Mouse (Mus musculus) T-helper 1 cell (primary cell): ENCODE measurements around the gene Clcf1.

Experiments
- in situ Hi-C: fragments of 300-600 bp; cut with MboI, MseI; formaldehyde crosslinking; loops from one replicate; pipeline ENCODE4 v1.15.1; 2025; ENCODE audit warnings: high pct_unique_total_duplicates

Gene Clcf1

GRCm38 (mm10) chr19:4214071-4214770 lies at the start of gene Clcf1, which contains the start of gene AC109138.7:
Clcf1 (plus strand) TSS chr19:4214238.
AC109138.7 (plus strand) TSS chr19:4214357.
- in situ Hi-C loops = no loop called here

DNA sequence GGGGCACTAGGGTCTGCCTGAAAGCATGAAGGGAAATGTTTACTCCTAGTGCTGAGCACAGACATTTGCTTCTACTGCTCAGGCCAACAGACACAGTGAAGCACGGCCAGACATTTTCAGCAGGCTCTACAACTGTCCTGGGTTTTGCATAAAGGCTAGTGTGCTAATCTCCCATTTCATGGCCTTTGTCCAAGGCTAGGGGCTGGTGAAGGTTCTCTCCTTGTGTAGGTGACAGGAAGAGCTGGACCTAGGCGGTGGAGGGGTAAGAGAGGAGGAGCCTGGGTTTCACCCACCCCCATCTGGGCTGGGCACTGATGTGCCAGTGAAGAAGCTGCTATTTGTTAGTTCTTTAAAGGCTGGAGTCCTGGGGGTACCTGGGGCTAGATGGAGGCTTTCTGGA lies 49.3 kb upstream of the Clcf1 start:
- in situ Hi-C loops = no loop called here

GRCm38 (mm10) chr19:4166678-4167476 lies 47.2 kb upstream of the Clcf1 start:
- in situ Hi-C loops = no loop called here

- in situ Hi-C loops = no loop called here
Measured at GRCm38 (mm10) chr19:4169378-4169784, 44.7 kb upstream of the Clcf1 start.

GRCm38 (mm10) chr19:4169810-4170209 lies 44.2 kb upstream of the Clcf1 start:
- in situ Hi-C loops = loop anchor here (10.0 kb wide), 1 partner anchor 585 kb away; no protein-coding TSS in a partner anchor

- in situ Hi-C loops = loop anchor here (10.0 kb wide), 1 partner anchor 586 kb away; no protein-coding TSS in a partner anchor
Measured at GRCm38 (mm10) chr19:4170723-4171392, 43.2 kb upstream of the Clcf1 start.

DNA sequence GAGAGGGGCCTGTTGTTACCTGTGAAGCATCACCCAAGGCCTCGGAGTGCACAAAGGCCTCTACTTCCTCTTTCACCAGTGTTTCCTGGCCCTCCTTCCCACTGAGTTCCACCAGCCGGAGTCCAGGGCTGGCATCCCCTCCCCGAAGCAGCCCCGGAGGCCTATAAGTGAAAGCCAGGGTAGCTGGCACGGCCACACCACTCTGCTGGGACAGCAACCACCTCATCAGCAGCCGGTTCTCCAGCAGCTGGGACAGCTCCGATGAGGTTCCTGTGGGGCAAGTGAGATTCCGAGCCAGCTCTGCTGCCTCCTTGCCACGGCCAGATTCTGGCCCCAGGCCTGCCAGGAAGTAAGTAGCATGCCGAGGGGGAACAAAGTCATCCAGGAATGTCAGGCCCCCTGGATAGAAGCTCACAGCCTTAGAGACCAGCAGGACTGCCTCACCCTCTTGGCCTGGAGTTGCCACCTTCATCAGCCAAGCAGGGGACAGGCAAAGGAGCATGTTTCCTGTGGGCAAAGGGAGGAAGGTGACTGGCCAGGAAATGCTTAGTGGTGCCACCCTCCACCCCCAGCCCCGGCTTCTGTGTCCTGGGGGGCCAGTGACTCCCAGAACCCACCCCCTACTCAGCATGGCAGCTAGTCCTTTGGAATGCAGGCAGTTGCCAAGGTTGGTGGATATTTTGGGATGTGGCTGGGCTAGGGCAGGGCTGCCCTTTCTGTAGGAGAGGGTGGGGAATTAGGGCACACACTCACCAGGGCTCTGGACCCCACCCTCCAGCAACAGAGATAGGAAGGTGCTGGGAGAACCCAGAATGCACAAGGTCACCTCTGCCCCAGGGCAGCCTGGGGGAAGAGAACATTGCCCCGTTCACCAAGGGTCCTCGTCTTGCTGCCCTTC lies 42.4 kb upstream of the Clcf1 start:
- in situ Hi-C loops = loop anchor here (10.0 kb wide), 1 partner anchor 587 kb away; no protein-coding TSS in a partner anchor

GRCm38 (mm10) chr19:4172925-4173324 lies 41.1 kb upstream of the Clcf1 start:
- in situ Hi-C loops = loop anchor here (10.0 kb wide), 1 partner anchor 588 kb away; no protein-coding TSS in a partner anchor

DNA sequence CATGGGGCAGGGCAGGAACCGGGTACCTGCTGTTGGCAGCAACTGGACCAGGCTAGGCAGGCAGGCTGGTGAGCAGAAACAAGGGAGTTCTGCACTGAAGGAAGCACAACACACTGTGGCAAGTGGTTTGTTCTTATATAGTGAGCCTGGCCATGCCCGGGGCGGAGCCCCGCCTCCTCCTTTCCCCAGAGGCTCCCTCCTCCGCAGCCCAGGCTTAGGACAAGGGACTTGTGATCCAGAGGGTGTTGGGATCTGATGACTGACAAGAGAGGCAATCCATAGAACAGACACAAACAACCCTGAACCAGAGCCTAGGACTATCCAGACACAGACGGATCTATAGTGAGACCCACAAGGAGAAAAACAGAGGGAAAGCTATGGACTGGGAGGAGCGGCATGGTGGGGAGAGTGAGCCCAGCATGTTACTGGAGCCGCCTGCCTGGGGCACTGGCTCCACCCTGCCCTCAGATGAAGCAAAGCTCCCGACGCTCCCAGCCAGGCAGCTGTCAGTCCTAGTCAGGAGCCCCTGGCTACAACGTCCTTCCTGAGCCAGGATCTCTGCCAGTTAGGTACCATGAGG lies 38.6 kb upstream of the Clcf1 start, which contains the start of gene Carns1:
Carns1 (minus strand) TSS at position 112 of the 580 bp plus-strand sequence.
- in situ Hi-C loops = loop anchor here (10.0 kb wide), 1 partner anchor 591 kb away; no protein-coding TSS in a partner anchor

DNA sequence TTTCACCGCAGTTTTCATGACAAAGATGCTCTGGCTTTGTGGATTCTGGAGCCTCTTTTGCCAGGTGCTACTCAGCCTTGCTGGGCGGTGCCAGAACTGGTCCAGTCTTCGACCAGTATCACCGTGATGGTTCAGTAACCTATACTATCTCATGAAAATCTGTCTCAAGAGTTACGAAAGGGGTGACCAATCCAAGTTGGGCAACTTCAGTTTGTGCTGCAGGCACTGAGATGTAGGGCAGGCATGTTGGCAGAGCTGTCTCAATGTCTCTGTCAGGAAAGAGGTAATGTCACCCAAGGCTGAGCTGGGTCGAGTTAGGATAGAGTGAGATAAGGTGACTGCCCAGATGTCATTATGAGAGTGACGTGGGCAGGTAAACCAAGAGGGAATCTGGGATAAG lies 33.6 kb upstream of the Clcf1 start:
- in situ Hi-C loops = no loop called here

DNA sequence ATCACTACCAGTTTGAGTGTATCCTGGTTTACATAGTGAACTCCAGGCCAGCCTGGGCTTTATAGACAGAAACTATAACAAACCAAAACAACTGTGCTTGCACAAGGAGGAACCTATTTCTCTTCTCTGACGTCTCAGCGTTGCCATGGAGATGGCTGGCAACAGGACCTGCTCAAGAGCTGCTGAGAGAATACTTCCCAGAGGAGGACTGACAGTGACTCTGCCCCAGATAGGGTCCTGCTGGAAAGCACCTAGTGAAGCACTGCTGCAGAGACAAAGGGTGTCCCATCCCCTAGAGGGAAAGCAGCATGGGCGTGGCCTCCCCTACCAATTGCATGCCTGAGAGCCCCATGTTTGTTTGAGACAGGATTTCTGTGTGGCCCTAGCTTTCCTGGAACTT lies 32.1 kb upstream of the Clcf1 start:
- in situ Hi-C loops = no loop called here

GRCm38 (mm10) chr19:4183689-4184088 lies 30.3 kb upstream of the Clcf1 start:
- in situ Hi-C loops = no loop called here

GRCm38 (mm10) chr19:4184976-4185975 lies 28.8 kb upstream of the Clcf1 start:
- in situ Hi-C loops = loop anchor here (5.0 kb wide), 1 partner anchor 73 kb away; no protein-coding TSS in a partner anchor

GRCm38 (mm10) chr19:4187303-4187702 lies 26.7 kb upstream of the Clcf1 start:
- in situ Hi-C loops = loop anchor here (5.0 kb wide), 1 partner anchor 75 kb away; no protein-coding TSS in a partner anchor

DNA sequence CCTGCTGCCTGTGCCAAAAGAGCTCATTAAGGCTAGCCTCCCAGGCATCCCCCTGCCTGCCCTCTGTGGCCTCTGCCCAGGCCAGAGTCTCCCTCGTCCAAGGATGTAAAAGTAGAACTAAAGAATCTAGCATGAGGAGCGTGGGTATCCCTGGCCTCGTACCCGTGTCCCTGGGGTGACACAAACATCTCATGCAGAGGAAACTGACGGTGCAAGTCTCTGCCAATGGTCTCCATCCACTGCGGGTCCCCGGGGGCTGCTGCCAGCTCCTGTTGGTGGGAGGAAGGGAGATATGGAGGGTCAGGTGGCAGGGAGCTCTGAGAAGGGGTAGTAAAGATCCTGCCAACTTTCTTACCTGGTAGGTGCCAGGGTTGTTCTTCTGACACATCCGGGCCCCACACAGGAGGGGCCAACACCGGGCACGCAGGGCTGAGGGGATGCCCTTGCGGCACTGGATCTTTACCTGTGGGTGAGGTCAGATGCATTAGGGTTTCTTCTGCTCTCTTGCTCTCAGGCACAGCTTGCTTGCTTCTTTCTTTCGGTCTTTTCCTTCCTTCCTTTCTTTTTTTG lies 24.9 kb upstream of the Clcf1 start:
- in situ Hi-C loops = loop anchor here (5.0 kb wide), 1 partner anchor 77 kb away; no protein-coding TSS in a partner anchor

DNA sequence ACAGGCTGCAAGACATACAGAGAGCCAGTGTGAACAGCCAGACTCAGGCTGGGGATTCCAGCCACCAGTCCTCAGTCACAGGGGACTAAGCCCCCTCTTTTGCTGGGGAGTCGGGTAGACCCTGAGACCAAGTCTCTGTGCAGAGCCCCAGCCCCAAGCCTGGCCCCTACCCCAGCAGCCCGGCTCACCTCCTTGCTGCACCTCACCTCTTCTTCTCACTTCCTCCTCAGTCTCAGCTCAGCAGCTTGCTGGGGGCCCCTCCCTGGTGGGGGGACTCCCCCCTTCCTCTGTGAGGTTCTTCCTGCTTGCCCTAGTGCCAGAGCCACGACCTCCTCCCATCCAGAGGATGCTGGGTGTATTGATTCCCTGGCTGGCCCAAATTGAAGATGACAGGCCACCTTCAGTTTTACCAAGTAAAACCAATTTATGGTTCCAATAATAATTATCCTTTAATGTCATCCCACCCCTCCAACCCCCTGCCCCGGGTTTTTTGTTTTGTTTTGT lies 23.2 kb upstream of the Clcf1 start, which contains the start of gene Tbc1d10c:
Tbc1d10c (minus strand) TSS at position 454 of the 504 bp plus-strand sequence.
- in situ Hi-C loops = no loop called here

DNA sequence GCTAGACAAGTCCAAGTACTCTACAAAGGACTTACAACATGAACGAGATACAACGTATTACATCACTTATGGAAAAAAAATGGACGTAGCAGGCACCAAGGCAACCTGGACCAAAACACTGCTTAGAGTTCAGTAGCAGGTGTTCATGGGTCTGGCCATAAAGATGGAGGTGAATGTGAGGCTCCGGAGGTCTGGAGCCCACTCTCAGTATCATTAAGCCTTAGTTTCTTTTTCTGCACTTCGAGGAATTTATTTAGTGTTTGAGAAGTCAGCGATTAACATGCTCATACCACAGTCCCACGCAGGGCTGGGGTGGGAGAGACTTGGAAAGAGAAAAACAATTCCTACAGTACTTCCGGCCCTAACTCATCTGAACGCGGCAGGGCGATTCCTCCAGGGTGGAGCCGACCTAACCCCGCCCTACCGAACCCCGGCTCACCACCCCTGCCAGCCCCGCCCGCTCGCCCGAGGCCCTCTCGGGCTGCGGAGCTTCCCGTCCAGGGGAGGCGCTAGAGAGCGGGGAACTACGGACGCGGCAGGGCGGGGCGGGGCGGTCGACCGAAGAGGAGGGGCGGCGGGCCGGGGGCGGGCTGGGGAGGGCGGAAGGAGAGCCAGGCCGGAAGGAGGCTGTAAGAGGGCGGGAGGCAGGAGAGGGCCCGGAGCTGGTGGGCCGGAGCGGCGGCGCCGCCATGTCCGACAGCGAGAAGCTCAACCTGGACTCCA lies 22.3 kb upstream of the Clcf1 start, which contains the start of gene Ppp1ca:
Ppp1ca (plus strand) TSS at position 538 of the 723 bp plus-strand sequence.
- in situ Hi-C loops = no loop called here
